Mouse (Mus musculus) kidney, adult 11 months (tissue): ENCODE measurements around the gene 1700001C19Rik.
A peak's percentile ranks its signal among the peaks of the same experiment; 100 is the strongest.
"Not testable (repeated sequence)": the region's sequence is repeated elsewhere in the genome, so short reads cannot be mapped to it uniquely, and the experiment has no call there.

Experiments
- DNase-seq: peaks from one replicate; pipeline ENCODE4 v3.0.0; 2022

The 1700001C19Rik gene

DNA sequence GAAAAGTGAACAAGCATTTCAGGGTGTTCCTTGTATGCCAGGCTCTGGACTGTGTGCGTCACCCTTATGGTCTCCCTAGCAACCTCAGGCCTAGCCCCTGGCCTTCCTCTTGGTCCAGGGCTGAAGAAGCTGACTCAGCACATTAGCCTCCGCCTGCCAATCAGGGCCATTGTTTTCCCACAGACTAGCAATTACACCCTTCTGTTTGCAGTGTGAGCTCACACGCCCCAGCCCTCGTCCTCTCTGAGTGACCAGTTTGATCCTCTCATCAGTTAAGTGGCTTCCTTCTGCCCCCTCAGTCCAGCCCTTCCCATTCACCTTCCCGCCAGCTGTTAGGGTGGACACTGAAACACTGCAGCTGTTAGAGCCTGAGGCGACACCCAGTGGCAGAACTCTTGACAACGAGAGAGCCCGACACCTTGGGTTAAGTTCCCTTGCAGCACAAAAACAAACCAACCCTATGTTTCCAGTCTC lies 8.3 kb downstream of the 1700001C19Rik start:
- peak; percentile 25 for DNase-seq

DNA sequence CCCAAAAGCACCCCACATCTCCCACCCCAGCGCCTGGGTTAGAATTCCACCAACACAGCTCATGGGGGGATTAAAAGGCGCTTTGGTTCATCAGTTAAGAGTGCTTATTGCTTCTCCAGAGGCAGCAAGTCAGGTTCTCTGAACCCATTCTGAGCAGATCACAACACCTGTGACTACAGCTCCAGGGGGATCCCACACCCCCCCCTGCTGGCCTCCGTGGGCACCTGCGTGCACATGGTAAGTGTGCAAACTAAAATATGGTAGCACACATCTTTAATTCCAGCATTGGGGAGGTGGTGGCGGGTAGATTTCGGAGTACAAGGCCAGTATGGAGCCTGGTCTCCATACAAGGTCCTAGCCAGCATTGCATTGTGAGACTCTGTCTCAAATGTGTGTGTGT lies 9.9 kb downstream of the 1700001C19Rik start:
- DNase-seq, result no peak

DNA sequence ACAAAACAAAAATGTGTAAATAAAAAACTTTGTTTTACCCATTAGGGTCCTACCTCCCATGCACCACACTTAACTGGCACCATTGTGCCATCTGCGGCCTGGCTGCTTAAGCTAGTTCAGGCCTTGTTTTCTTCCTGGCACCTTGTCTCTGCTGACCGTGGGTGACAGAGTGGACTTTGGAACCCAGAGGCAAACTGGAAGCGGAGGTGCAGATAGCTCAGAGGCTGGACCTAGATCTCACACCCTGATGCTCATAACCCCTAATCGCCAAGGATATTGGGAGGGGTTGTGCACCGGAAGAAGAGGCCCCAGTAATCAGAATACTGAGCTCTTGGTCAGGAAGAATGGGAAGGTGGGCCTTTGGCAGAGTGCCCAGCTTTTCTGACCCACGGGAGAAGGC lies 13.0 kb downstream of the 1700001C19Rik start:
- no peak for DNase-seq

DNA sequence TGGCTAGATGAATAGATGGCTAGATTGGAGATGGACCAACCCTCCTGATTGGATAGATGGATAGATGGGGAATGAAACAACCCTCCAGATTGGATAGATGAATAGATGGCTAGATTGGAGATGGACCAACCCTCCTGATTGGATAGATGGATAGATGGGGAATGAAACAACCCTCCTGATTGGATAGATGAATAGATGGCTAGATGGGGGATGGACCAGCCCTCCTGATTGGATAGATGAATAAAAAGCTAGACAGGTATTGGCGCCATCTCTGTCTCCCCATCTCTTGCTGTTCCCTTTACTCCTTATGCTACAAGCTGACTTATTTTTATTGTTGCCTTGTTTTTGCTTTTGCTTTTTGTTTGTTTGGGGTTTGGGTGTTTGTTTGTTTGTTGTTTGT lies 14.6 kb downstream of the 1700001C19Rik start:
- DNase-seq, result not testable (repeated sequence)

DNA sequence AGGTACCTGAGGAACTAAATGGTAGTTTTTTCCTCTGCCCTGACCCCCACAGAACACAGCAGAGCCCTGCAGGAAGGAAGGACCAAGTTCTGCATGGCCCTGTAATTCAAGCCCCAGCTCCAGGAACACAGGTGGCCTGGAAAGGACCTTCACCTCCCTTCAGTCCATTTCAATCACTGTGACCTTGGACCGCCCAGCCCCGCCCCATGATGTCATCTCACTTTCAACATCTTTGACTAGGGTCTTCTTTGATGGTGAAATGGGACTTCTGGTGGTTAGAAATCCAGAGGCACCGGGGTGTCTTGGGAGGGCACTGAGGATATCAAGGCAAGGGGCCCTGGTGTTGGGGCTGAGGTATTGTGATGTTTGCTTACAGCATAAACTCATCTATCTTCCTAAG lies 15.6 kb downstream of the 1700001C19Rik start:
- DNase-seq, result no peak

DNA sequence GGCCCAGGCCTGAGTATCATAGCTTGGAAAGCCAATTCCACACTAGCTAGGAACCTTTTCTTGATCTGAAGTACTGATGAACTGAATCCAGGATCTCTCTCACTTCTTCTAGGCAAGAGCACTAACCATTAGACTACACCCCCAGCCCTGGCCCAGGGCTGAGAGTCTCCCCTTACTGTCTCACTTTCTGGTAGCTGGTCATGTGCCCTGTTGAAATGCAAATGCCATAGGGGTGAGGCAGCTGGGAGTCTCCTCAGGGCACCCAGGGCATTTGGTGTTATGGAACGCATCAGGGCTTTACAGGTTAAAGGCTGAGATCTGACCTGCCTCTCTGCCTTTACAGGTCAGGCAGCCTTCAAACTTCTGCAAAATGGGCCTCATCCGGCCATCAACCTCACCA lies 17.0 kb downstream of the 1700001C19Rik start:
- no peak for DNase-seq

DNA sequence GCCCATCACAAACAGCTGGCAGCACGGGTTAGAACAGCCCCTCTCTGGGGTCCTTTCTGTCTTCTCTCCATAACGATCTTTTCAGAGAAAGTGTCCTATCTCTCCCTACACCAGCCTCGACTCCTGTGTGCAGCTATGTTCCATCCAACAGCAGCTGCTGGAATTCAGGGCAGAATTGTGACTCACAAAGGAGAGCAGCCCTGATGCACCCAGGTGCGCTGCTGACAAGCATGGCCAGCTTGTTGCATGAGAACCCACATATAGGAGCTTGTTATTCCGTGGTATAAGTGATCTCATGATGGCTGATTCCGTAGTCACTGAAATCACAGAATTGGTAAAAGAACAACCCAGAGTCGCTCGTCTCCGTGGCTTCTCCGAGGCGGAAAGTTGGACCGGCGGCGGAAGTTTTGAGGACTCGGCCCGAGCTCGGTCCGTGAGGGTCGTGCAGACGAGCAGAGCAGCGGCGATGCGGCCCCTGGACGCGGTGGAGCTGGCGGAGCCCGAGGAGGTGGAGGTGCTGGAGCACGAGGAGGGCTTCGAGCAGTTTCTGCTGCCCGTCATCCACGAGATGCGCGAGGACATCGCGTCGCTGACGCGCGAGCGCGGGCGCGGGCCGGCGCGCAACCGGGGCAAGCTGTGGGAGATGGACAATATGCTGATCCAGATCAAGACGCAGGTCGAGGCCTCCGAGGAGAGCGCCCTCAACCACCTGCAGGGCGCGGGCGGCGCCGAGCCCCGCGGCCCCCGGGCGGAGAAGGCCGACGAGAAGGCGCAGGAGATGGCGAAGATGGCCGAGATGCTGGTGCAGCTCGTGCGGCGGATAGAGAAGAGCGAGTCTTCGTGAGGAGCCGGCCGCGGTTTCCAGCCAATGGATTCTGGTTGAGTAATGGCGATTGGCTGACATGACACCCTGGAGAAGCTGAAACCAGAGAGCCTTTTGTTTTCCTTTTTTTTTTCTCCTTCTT lies 27.0 kb downstream of the 1700001C19Rik start:
- not testable (repeated sequence) for DNase-seq

DNA sequence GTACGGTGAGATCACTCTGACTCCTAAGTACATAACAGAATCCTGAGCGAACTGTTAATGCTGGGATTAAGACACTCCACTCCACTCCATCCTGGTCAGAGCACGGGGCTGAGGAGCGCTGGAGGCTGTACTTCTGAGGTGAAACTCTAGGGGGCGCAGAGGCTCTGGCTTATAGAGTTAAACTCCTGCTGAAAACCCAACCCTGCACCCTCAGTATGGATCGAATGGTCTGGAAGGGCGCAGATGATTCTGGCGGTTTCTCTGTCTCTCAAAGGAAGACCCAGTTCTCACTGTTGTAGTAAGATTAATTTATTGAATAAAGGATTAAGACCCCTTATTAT lies 28.6 kb downstream of the 1700001C19Rik start:
- DNase-seq, result peak; percentile 35

DNA sequence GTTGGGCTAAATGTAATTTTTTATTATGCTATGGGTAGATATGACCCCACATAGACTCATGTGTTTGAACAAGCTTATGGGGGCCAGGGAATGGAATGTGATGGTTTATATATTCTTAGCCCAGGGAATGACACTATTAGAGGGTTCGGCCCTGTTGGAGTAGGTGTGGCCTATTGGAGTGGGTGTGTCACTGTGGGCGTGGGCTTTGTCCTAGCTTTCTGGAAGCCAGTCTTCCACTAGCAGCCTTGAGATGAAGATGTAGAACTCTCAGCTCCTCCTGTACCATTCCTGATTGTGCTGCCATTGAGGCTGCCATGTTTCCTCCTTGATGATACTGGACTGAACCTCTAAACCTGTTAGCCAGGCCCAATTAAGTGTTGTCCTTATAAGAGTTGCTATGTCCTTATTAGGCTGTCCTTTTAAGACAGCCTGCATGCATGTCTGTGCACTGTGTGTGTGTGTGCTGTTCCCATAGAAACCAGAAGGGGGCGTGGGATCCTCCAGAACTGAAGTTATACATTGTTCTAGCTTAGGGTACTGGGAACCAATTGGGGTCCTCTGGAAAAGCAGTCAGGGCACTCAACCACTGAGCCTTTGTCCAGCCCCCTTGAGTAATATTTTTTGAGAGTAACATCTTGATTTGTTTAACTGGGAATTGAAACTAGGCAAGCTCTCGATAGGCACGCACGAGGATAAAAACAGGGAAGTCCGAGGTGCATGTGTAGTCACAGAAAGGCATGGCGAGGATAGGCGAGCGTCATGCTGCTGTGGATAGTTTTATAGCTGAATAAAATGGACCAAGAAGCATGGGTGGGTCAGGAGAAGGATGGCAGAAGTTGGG lies 29.2 kb downstream of the 1700001C19Rik start:
- no peak for DNase-seq

DNA sequence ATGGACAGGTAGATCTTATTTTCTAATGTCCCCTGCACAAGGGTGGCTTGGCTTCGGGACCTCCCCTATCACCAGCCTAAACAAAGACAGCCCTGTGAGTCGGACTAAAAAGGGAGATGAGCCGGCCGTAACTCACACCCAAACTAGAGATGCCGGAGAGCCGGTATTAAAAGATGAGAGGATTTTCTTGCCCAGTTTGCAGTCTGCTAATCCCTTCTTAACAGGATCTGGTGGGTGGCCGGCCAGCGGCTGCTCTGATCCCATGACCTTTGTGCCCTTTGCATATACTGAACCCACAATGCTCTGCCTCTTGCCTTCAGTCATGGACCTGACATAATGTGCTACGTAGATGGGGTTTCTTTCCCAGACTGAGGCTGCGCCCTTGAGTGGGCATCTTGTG lies 36.7 kb downstream of the 1700001C19Rik start, which contains the start of gene Guca1a:
Gene Guca1a (minus strand): TSS at position 134 of the 400 bp plus-strand sequence.
- no peak for DNase-seq

DNA sequence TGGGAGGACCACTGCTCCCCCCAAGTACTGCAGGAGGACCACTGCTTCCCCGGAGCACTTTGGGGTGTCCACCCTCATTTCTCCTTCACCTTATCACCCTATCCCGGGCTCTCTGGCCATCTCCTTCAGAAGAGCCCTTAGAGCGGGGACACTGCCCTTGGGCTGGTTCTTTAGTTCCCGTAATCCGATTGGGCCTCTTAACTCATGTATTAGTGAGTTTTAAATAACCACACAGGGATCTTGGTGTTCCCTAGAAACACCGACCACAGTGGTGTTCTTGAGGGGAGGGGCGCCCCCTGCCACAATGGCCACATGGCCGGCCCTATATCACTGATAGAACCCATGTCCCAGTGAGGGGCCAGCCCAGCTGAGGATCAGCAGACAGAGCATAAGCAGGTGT lies 38.1 kb downstream of the 1700001C19Rik start:
- DNase-seq, result no peak

DNA sequence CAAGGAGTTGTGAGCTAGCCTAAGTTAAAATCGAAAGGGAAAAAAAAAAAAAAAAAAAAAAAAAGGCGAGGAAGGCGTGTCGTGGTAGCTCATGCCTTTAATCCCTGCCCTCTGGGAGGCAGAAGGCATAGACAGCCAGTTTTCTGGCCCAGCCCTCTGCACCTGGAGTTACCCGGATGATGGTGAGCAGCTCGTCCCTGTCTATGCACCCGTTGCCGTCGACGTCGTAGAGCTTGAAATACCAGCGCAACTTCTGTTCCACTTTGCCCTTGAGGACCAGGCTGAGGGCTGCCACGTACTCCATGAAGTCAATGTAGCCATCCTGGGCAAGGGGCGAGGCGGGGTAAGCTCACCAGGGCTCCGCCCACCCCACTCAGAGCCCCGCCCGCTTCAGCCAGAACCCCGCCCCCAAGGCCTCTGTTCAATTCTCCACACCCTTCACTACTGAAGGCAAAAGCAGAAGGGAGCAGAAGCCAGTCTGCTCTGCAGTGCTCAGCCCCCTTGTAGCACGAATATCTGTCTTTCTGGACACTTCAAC lies 41.7 kb downstream of the 1700001C19Rik start:
- peak; percentile 67 for DNase-seq

DNA sequence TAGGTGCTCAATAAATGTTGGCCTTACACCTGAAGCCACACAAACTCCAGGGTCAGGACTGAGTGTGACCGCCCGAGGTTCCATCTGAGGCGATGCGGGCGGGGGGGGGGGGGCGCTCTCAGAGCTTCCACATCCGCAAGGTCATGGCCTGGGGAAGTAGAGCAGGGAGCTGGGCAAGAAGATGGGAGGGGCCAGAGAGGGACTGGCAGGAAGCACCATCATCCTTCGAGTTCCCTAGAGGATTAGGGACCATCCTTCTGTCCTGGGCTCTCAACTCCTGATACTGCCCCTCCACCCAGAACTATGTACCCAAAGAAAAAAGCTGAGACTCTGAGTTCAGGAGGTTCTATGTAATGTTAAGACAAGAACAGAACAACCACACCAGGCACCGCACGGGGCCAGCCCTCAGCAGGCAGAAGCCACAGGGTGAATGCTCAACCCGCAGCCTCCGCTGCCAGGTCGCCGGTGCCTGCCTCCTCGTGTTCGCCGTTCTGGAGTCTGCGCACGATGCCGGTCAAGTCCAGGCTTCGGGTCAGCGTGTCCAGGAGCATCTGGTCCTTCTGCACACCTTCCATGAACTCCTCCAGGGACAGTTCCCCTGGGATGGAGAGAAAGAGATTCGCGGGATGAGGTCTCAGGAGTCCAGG lies 42.8 kb downstream of the 1700001C19Rik start:
- peak; percentile 20 for DNase-seq

DNA sequence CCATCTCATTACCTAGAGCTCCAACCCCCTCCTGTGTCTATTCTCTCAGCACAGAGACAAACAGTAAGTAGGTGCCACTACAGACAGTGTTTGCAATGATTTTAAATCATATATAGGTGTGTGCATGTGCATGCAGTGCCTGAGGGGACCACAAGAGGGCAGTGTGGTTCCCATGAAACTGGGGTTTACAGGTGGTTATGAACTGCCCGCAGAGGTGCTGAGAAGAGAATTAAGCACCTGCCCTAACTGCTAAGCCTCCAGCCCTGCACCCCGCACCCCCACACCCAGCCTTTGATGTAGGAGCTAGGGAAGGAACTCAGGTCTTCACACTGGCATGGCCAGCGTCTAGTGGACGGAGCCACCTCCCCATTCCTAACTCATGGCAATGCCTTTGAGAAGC lies 50.5 kb downstream of the 1700001C19Rik start:
- peak; percentile 42 for DNase-seq

DNA sequence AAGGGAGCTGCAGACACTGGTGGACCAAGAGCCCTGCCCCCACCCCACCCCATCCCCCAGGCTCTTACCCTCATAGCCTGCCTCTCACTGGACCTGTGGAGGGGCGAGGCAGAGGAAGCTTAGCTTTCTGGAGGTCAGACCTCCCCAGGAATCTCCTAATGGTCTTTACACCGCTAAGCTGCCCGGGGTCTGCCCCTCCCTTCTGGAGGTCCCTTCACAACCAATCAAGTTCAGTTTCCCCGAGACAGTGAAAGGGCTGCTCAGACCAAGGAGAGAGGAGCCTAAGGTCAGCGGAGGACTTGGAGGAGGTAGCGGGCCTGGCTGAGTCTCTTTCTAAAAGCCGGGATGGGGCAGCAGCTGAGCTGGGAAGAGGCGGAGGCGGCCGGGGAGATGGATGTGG lies 52.0 kb downstream of the 1700001C19Rik start, which contains the start of gene Guca1b:
Gene Guca1b (plus strand): TSS at position 249 of the 400 bp plus-strand sequence.
- no peak for DNase-seq

DNA sequence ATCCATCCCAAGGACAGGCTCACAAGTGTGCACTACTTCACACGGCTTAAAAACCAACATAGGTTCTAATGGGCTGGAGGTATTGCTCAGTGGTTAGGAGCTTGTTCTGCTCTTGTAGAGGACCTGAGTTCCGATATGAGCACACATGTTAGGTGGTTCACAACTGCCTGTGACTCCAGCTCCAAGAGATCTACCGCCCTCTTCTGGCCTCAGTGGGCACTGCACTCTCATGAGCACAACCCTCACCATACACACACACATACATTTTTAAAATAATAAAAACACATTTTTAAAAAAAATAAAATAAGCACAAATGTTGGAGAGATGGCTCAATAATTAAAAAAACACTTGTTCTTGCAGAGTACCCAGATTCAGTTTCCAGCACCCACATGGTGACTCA lies 53.1 kb downstream of the 1700001C19Rik start:
- DNase-seq, result no peak

DNA sequence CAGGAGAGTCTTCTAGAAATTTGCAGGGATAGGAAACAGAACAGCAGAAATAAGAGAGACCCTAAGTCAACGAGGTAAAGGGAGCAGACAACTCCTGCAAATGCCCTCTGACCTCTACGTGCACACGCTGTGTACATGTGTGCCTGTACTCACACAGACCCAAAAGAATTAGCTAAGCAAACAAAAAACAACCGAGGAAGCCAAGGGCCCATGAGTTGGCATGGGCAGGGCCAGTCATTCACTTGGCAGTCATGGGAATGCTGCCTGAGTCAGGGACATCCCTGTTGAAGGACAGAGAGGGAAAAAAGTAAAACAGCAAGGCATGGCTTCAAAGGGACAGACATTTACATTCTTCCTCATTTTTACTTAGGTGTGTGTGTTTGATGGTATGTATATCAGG lies 53.9 kb downstream of the 1700001C19Rik start:
- DNase-seq, result no peak

DNA sequence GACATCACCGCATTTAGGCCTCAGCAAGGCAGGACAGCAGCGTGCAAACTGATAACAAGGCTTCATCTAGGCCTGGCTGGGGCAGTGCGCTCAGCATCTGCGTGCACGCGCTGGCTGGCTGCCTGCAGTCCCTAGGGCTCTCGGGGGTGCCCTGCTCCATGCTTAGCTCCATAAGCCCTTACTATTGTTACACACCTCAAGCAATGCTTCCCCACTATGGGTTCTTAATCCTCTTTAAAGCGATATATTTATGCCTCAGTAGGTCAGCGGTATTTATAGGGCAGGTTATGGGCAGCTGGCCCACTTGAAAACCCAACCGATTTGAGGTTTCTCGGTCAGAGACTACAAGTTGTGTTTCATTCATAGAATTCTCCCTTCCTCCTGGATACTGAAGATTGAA lies 55.3 kb downstream of the 1700001C19Rik start:
- no peak for DNase-seq

DNA sequence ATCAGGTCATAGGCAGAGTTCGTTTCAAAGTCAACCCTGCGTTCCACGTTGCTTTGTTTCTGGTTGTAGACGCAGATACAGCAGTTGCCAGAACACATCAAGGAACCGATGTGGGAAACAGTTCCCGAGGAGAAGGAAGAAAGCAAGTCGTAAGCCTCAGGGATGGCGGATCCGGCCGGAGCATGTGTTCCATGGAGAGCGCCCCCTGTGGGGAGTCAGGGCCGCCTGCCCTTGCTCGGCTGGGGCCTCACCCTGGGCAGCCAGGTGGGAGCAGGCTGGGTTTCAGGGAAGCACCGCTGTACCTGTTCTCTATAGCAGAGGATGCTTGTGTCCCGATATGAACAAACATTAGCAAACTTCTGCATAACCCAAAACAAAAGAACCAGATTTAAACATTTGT lies 59.0 kb downstream of the 1700001C19Rik start:
- DNase-seq, result no peak

DNA sequence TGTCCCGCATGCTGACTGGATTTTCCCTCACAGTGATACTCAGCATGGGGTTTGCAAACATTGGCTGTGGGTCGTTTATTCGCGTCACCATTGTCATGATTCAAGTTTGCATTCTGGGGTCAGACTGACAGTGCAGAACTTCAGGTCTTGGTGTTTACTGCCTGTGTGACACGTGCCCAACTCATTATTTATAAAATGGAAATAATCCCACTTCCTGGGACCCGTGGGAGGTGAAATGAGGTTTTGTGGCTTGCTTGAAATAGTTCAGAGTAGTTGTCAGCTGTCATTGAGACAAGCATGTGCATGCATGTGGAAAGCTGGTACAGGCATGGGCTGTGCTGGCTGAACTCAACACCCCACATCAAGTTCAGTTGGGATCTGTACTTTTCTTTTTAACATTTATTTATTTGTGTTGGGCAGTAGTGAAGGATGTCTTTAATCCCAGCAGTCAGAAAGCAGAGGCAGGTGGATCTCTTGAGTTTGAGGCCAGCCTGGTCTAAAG lies 60.3 kb downstream of the 1700001C19Rik start:
- no peak for DNase-seq

DNA sequence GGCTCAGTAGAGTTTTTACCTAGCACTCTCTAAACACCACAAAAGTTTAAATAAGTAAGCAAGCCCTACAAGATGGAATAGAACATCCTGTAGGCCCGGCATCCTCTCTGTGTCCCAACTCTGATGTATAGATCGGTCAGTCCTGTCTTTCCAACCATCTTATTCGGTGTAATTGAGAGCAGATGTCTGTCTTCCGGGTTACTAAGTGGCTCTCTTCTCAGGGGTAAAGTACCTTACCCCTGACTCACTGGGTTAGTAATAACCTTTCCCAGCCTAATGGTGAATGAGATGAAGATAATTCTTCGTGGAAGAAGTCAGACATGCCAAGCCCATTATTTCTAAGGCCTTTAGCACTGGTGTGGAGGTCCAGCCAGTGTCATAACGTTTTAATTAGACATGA lies 63.2 kb downstream of the 1700001C19Rik start:
- DNase-seq, result no peak

DNA sequence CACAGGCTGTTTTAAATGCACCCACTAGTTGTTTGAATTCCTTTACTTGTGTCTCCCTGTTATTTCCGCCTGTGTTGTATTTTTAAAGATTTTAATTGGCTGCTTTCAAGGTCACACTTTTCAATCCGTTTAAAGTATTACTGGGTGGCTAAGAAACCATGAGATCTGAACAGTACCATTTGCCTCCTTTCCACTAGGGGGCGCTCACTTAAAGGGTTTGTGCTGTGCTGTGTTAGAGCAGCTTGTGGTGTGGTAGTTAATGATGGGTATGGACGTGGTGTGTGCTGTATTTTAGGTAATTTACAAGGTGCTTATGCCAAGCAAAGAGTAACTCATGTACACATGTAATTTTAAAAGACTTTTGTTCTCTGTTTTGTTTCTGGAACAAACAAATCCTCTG lies 65.7 kb downstream of the 1700001C19Rik start:
- peak; percentile 65 for DNase-seq

DNA sequence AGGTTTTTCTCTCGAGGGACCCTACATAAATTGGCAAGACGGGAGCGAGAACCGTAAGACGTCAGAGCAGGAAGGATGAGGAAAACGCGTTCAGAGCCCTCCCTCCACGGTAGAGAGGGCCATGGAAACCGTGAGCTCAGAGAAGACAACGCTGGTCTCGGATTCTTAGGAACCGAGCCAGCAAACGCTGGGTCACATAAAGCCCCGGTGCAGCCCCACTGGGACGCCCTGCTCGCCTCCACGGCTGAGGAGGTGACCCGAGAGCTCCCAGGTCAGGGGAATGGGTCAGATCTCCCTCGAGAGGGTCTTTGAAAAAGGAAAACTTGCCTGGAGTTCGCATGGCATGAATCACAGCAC lies 68.1 kb downstream of the 1700001C19Rik start:
- DNase-seq, result peak; percentile 20
